Mouse (Mus musculus) thymus, adult 2 months (tissue): ENCODE measurements around the gene Islr. TPM values are rescaled to one million over a fixed set of nuclear protein-coding genes. Genes with fewer than 3 reads are reported as not detected.

Experiments
- DNase-seq: peaks from one replicate; pipeline ENCODE4 v3.0.0; 2021
- H3K27ac ChIP-seq: fragments of 200-500 bp; 2 replicates; pipeline ENCODE4 v1.5.1; 2012; ENCODE audit warnings: low read length, control low read depth; ENCODE audit not compliant: control insufficient read depth, insufficient read depth
- H3K27me3 ChIP-seq: fragments of 200-500 bp; 2 replicates; pipeline ENCODE4 v1.6.1; 2012; ENCODE audit warnings: mild to moderate bottlenecking, low read length, moderate library complexity, mixed read lengths; ENCODE audit not compliant: control insufficient read depth, insufficient read depth
- H3K36me3 ChIP-seq: fragments of 200-500 bp; 2 replicates; pipeline ENCODE4 v1.6.1; 2012; ENCODE audit warnings: mild to moderate bottlenecking, low read length, moderate library complexity; ENCODE audit not compliant: control insufficient read depth, insufficient read depth
- H3K4me1 ChIP-seq: fragments of 200-500 bp; replicated peaks from 2 replicates; pipeline ENCODE4 v1.6.1; 2012; ENCODE audit warnings: low read length; ENCODE audit not compliant: control insufficient read depth, insufficient read depth
- H3K4me3 ChIP-seq: fragments of 200-500 bp; 2 replicates; pipeline ENCODE4 v1.5.1; 2012; ENCODE audit warnings: mild to moderate bottlenecking, low read length, control low read depth, moderate library complexity; ENCODE audit not compliant: control insufficient read depth, insufficient read depth
- CTCF ChIP-seq: fragments of 200-500 bp; IDR thresholded peaks from 2 replicates; pipeline ENCODE4 v1.5.1; 2012; ENCODE audit warnings: mild to moderate bottlenecking, control low read depth, low read length, moderate library complexity, borderline replicate concordance; ENCODE audit not compliant: control insufficient read depth, poor library complexity, insufficient read depth; ENCODE audit errors: extremely low read depth
- POLR2A ChIP-seq: fragments of 200-500 bp; IDR thresholded peaks from 2 replicates; pipeline ENCODE4 v1.6.1; 2012; ENCODE audit warnings: mild to moderate bottlenecking, low read length, control low read depth, moderate library complexity; ENCODE audit not compliant: control insufficient read depth, poor library complexity, insufficient read depth; ENCODE audit errors: extremely low read depth
- WGBS: fragments of 180-500 bp; shearing (Covaris S2); methylation state at CpG from one replicate; pipeline ENCODE4 v1.1.7; 2018; 5-methylcytosine and 5-hydroxymethylcytosine counted together
- polyA plus RNA-seq: library from polyadenylated mRNA; depleted of rRNA; stranded (reverse); fragments of >200 nt; gene quantifications from 2 replicates; pipeline ENCODE4 v1.2.3, GENCODE M21; 2012

The Islr gene
- polyA plus RNA-seq, 1 experiment: 32.2 TPM

DNA sequence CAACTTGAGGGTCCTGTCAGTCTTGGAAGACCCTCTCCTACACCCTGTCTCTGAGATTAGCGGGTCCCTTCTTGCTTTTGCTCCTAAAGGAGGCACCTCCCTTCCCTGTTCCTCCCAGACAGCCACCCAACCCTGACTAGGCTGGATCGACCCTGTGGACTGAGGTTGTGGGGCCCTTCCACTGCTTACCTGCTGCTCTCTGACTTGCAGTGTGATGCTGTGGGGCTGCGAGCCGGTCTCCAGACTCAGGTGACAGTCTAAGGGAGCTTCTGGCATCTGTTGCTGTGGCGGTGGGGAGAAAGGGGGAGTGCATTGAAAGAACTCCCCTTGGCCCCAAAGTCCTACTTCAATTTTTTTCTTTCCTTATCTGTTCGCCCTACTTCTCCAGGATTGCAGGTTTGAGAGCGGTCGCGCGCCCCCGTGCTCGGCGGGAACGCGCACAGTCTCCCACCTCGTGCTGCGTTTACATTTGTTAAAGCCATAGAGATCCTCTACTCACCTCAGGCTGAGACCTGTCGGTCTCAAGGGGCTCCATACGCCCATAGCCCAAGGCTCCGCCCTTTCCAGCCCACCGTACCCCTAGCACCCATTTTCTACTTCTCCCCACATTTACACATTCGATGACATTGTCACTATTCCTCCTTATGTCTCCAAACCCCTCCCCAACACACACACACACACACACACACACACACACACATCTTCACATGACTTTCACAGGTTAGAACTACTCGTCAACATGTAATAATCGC, 2.8 kb downstream of the Islr start:
- H3K4me3 ChIP-seq: no peak overlapping the region

DNA sequence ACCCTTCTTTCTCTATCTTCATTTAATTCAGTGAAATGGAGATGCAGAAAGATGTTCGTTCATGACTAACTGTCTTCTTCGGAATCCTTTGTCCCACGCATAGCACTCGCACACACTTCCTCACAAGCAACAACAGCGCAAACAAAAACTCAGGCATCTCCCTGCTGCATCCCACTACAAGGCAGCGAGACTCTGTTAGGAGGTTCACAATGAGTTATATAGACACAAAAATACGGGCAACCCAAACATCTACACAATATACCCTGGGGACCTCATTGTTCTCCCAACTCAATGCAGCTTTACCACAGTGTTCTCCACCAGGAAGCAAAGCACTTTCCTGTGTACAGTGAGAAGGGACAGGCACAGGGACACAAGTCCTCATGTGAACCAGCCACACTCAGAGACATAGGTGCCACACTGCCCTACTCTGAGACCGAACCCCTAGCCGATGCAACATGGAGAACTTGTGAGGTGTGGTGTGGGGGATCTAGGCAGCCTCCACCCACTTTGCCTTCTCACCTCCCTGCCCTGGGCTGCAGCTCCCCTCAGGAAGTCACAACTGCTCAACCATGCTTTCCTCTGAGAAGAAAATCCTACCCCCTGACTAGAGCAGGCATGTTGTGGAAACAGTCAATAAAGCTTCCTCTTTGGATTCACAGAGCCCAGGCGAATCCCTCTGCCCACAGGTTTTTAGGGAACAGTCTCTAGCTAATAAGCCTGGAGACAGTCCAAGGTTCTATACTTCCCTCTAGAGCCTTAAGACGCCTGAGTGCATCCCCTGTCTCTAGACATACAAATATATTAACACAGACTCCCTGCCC, 3.6 kb downstream of the Islr start:
- Histone ChIP-seq H3K36me3 (no peaks in the 10 kb centered on the region), H3K4me1 (peaks cover 17% of the 10 kb centered on the region; the same call in 1 of the 2 replicates), H3K4me3 (no peak overlapping the region), H3K27ac (no peak overlapping the region), H3K27me3 (peaks cover 36% of the 10 kb centered on the region; the same call in 1 of the 2 replicates)
- 14% methylated on average over 11 of the region's 11 CpGs for WGBS
- no peak for TF ChIP-seq POLR2A
- TF ChIP-seq CTCF: no peak
- DNase-seq: no peak

More for the DNA sequence above, 2.8 kb downstream of the Islr start:
- TF ChIP-seq CTCF: no peak
- no peak for TF ChIP-seq POLR2A
- Histone ChIP-seq H3K27ac (no peak overlapping the region), H3K36me3 (no peaks in the 10 kb centered on the region), H3K4me1 (peaks cover 17% of the 10 kb centered on the region; the same call in 1 of the 2 replicates), H3K27me3 (peaks cover 36% of the 10 kb centered on the region; the same call in 1 of the 2 replicates)
- WGBS: 10% methylated on average over 24 of the region's 24 CpGs
- DNase-seq: no peak

DNA sequence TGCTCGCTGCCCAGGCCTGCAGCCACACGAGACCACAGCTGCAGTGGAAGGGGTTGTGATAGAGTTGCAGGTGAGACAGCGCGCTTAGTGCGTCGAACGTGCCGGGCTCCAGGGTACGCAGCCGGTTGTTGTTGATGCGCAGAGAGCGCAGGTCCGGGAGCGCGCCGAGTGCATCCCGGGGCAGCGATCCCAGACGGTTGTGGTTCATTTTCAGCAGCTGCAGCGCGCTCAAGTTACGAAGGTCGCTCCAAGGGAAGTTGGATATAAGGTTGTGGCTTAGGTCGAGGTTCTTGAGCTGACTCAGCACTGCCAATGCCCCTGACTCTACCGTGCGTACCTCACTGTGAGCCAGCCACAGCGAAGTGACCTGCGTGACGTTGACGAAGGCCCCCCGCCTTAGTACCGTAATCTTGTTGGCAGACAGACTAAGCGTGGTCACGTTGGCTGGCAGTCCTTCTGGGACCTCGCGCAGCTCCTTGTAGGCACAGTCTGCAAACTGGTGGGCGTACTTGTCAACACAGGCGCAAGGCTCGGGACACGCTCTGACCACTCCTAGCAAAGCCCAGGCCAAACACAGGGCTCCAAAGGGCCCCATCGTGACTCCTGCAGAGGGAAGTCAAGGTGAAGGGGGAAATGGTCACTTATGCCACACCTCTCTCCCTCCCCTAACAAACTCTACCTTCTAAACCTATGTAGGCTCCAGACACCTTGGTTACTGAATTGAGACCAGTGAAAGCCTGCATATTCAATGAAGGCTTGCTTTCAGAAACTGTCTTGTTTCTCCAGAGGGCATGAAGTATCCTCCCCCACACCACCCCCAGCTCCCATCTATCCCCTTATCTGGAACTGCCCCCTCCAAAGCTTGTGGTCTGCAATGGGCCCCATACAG, 4.5 kb downstream of the Islr start:
- Histone ChIP-seq H3K27me3 (peaks cover 36% of the 10 kb centered on the region; the same call in 1 of the 2 replicates), H3K4me1 (peaks cover 17% of the 10 kb centered on the region; the same call in 1 of the 2 replicates), H3K4me3 (no peak overlapping the region), H3K27ac (no peak overlapping the region), H3K36me3 (no peaks in the 10 kb centered on the region)
- TF ChIP-seq POLR2A: no peak
- no peak for TF ChIP-seq CTCF
- 7% methylated on average over 41 of the region's 41 CpGs for WGBS
- no peak for DNase-seq

GRCm38 (mm10) chr9:58198801-58199371, 5.2 kb downstream of the Islr start:
- Histone ChIP-seq H3K4me3 (no peak overlapping the region), H3K27ac (no peak overlapping the region), H3K27me3 (peaks cover 36% of the 10 kb centered on the region; the same call in 1 of the 2 replicates), H3K36me3 (no peaks in the 10 kb centered on the region), H3K4me1 (peaks cover 15% of the 10 kb centered on the region; the same call in 1 of the 2 replicates)
- 5% methylated on average over 38 of the region's 38 CpGs for WGBS
- DNase-seq: no peak
- TF ChIP-seq CTCF (no peak), POLR2A (no peak)

- TF ChIP-seq CTCF: no peak
- peak; percentile 20; the same call in 1 of the 2 replicates for TF ChIP-seq POLR2A
- DNase-seq: peak; percentile 29
- no peak overlapping the region for H3K4me3 ChIP-seq
- H3K4me1 ChIP-seq: peaks cover 15% of the 10 kb centered on the region; the same call in 1 of the 2 replicates
- 5% methylated on average over 58 of the region's 58 CpGs for WGBS
- H3K27ac ChIP-seq: no peak overlapping the region
- H3K27me3 ChIP-seq: peaks cover 29% of the 10 kb centered on the region; the same call in 1 of the 2 replicates
- no peaks in the 10 kb centered on the region for H3K36me3 ChIP-seq
Observed at GRCm38 (mm10) chr9:58197781-58198701, 6.1 kb downstream of the Islr start.
